Mouse (Mus musculus) ES-Bruce4 (cell line): ENCODE results near the gene Xxylt1.

Experiments
- CTCF ChIP-seq: IDR thresholded peaks from one replicate; pipeline ENCODE4 v1.8.1; 2011; ENCODE audit warnings: low read depth, low read length
- POLR2A ChIP-seq: IDR thresholded peaks from one replicate; pipeline ENCODE4 v1.8.1; 2011; ENCODE audit warnings: low read length; ENCODE audit not compliant: insufficient read depth

GRCm38 (mm10) chr16:30994296-30994695 lies 86.9 kb downstream of the Xxylt1 start:
- TF ChIP-seq CTCF (no peak), POLR2A (no peak)
